Mouse (Mus musculus) cerebellum, postnatal 10 days (tissue): ENCODE results near the gene Gbp9.
A peak's percentile ranks its signal among the peaks of the same experiment; 100 is the strongest.
"Not testable (repeated sequence)": the region's sequence is repeated elsewhere in the genome, so short reads cannot be mapped to it uniquely, and the experiment has no call there.

Source experiments
- DNase-seq, 2 experiments: peaks; one replicate each; pipeline ENCODE4 v3.0.0; 2021; ENCODE audit warnings: mixed read lengths in 2 of 2

Gene Gbp9

GRCm38 (mm10) chr5:105139409-105140088, at the start of gene Gbp9, which contains the start of the genes Gbp8 and Gbp4:
Gene Gbp9, minus strand, starts transcription at chr5:105139539.
Gene Gbp8, minus strand, starts transcription at chr5:105139540.
Gene Gbp4, minus strand, starts transcription at chr5:105139586.
- DNase-seq, result not testable (repeated sequence)

- DNase-seq, result no peak
These were observed 42.1 kb upstream of the Gbp9 start for GRCm38 (mm10) chr5:105181446-105181845.

GRCm38 (mm10) chr5:105156582-105156981, 17.2 kb upstream of the Gbp9 start:
- no peak for DNase-seq

GRCm38 (mm10) chr5:105154049-105154448, 14.7 kb upstream of the Gbp9 start:
- DNase-seq, result no peak

- DNase-seq, result not testable (repeated sequence)
These were observed 8.7 kb upstream of the Gbp9 start for GRCm38 (mm10) chr5:105148062-105148461.

- no peak for DNase-seq
These were observed 7.1 kb upstream of the Gbp9 start for GRCm38 (mm10) chr5:105146447-105146846.

- DNase-seq, result not testable (repeated sequence)
These were observed 6.4 kb upstream of the Gbp9 start for GRCm38 (mm10) chr5:105145731-105146130.

- not testable (repeated sequence) for DNase-seq
These were observed 911 bp upstream of the Gbp9 start for GRCm38 (mm10) chr5:105140089-105140810.

GRCm38 (mm10) chr5:105138906-105139305, 433 bp downstream of the Gbp9 start:
- DNase-seq, result no peak

- not testable (repeated sequence) for DNase-seq
These were observed 2.5 kb downstream of the Gbp9 start for GRCm38 (mm10) chr5:105136706-105137304.

- DNase-seq, result peak; percentile 27 to 52
These were observed 17.6 kb downstream of the Gbp9 start for GRCm38 (mm10) chr5:105121731-105122130.

- no peak for DNase-seq
These were observed 23.6 kb downstream of the Gbp9 start for GRCm38 (mm10) chr5:105115740-105116139.

- DNase-seq, result no peak
These were observed 24.6 kb downstream of the Gbp9 start for GRCm38 (mm10) chr5:105114696-105115095.

GRCm38 (mm10) chr5:105113656-105114055, 25.7 kb downstream of the Gbp9 start:
- DNase-seq, result no peak

- peak in 1 of 2 experiments; percentile 2 for DNase-seq
These were observed 29.0 kb downstream of the Gbp9 start for GRCm38 (mm10) chr5:105110271-105110852.

GRCm38 (mm10) chr5:105109775-105110174, 29.6 kb downstream of the Gbp9 start:
- DNase-seq, result not testable (repeated sequence)

GRCm38 (mm10) chr5:105105689-105106088, 33.6 kb downstream of the Gbp9 start:
- not testable (repeated sequence) for DNase-seq

GRCm38 (mm10) chr5:105081900-105082299, 57.4 kb downstream of the Gbp9 start:
- DNase-seq, result no peak

GRCm38 (mm10) chr5:105068356-105068755, 71.0 kb downstream of the Gbp9 start:
- not testable (repeated sequence) for DNase-seq

- not testable (repeated sequence) for DNase-seq
These were observed 74.9 kb downstream of the Gbp9 start for GRCm38 (mm10) chr5:105064443-105064842.

- DNase-seq, result no peak
These were observed 76.0 kb downstream of the Gbp9 start for GRCm38 (mm10) chr5:105063321-105063720.

GRCm38 (mm10) chr5:105062403-105062802, 76.9 kb downstream of the Gbp9 start:
- DNase-seq, result not testable (repeated sequence)

- no peak for DNase-seq
These were observed 79.1 kb downstream of the Gbp9 start for GRCm38 (mm10) chr5:105060224-105060623.
